Mouse (Mus musculus): ENCODE data around the gene Casc4.

DNA sequence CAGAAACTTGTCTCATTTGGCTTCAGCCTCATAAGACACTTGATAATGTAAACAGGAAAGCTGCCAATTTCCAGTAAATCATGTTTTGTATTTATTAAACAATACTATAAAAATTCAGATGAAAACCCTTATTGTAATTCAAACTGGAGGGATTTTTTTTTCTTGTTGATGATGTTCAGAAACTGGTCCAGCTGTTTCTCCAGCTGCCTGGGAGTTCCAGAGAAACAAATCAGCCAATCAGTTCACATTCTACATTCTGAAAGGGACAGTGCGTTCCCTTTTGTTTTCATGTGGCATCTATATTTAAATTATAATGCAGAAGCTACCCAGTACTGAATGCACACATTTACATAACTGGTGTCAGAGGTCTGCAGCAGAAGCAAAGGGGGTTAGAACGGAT is 40.6 kb upstream of the Casc4 start:
- TF ChIP-seq CTCF (conservative IDR thresholded peaks at IDR 0.05; ENCODE audit: low read length) (no peak), NANOG (IDR thresholded peaks at IDR 0.05; ENCODE audit: borderline replicate concordance, low read length) (peak; percentile 65), POU5F1 (IDR thresholded peaks at IDR 0.05; ENCODE audit: borderline replicate concordance, low read length) (no peak)

Data from E14TG2a.4 (cell line).